Mouse (Mus musculus): ENCODE measurements around the gene Ppargc1a.

The Ppargc1a gene

DNA sequence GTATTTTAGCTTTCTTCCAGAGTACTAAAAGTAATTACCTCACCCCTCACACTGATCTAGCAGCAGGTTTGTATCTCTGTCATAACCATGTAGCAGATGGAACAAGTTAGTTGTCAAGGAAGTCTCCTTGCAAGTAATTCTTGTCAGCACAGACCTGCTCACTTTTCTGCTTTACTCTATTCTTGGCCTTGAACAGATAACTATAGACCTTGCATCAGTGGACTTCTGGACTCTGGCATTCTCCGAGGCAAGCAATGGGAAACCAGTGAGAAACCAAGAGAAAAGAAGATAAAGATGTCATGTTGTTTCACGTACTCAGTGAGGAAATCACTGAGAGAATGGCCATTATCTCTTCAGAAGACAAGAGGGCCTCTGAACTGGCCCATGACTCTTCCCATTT lies 152.1 kb downstream of the Ppargc1a start:
- DNase-seq (ENCODE audit: low spot score in 2 of 2) = no peak

DNA sequence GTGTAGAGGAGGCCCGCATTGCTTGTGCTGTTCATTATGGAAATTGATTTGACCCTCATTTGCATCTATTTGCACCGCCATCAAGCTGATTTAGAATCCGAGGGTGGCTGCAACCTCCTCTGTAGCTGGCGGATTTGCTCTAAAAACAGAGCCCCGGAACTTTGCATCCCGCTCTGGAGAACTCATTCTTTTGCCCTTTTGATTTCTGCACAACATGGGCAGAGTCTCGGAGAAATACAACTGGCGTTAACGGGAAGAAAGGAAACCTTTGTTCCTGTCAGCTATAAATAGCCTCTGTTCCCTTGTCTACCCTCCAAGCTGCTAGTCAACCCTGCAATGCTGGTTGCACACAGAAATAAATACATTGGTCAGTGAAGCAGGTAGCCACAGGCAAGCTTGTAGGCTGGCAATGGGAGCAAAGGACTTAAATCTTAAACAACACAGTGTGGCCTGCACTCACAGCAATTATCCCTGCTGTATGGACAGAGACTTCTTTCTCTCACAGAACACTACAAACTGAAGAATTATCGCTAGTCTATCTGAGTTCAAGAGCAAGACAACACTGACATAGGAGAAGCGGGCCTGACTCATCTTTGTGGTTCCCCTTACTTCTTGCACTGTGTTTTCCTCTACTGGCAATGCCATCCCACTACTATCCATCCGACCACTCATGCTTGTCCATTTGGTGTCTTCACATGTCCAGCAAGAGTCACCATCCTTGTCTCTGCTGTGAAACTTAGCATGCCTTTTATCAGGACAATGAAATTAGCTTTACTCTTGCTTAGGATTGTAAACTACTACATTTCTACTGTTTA lies 155.0 kb downstream of the Ppargc1a start:
- no peak for DNase-seq (ENCODE audit: low spot score in 2 of 2)

DNA sequence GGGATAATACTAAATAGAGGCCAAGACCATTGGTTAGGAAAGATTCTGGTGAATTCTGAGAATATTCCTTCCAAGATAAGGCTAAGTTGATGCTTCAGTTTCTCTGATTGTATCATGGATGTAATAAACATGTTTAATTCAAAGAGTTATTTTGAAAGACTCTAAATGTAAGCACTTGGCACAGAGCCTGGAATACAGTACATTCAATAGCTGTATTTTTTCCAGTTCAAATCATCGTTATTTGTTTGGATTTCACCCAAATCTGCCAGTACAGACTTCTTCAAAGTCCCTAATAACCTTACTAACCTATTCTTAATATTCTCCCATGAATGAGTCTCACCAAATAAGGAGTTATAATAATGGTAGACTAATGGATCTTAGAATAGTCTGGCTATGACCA lies 157.5 kb downstream of the Ppargc1a start:
- DNase-seq (ENCODE audit: low spot score in 2 of 2) = no peak

DNA sequence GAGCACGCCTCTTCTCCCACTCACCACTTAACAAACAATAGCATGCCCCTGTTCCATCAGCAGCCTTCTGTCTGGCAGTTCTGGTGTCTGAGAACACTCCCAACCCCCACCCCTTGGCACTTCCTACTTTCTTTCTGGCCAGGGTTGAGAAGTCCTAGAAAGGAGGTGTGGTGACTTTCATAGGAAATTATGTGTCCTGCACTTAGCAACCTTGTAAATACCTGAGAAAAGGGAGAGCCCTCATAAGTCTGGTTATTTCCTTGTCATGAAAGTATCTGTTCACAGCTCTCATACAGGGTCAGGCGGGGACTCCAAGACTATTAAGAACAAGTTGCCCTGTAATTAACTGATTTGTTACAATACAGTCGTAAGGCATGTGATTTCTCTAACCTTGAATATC lies 161.1 kb downstream of the Ppargc1a start:
- no peak for DNase-seq (ENCODE audit: low spot score in 2 of 2)
